Mouse (Mus musculus): ENCODE data around the gene Tra2a.

Tra2a gene

DNA sequence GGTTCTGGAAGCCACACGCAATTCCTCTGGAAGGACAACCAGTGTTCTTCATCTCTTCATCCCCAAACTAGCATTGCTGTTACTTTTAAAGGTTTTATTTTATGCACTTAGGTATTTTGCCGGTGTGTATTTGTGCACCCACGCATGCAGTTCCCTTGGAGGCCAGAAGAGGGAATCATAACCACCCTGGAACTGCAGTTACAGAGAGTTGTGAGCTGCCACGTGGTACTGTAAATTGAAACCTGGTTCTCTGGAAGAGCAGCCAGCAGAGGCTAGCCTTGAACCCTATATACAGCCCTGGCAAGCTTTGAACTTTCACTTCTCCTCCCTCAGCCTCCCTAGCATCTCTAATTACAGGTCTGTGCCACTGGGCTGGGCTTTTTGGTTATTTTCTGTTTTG, 30.5 kb downstream of the Tra2a start:
- DNase-seq (ENCODE audit: low read depth, low spot score), result no peak

DNA sequence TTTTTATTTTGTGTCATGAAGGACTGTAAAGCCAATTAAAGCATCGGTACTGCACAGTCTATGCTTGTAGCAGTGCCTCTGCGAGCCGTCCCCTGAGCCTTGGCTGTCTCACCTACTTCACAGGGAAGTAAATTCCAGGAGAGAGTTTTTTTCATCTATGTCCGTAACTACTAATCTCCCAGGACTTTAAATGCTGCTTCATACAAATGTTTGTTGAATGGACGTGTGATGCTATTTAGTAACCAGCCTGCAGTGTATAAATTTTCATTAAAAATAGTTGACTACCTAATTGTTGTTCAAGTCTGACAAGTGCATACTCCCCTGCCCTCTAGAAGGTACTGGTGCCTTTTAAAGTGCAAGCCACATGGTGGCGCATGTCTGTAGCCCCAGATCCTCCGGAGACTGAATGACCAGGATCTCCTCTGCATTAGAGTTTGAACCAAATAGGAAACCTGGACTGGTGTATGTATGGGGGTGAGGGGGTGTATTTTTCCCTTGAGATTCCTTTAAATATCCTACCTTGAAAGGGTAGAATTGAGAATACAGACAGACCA, 35.6 kb downstream of the Tra2a start:
- DNase-seq (ENCODE audit: low read depth, low spot score), result no peak

DNA sequence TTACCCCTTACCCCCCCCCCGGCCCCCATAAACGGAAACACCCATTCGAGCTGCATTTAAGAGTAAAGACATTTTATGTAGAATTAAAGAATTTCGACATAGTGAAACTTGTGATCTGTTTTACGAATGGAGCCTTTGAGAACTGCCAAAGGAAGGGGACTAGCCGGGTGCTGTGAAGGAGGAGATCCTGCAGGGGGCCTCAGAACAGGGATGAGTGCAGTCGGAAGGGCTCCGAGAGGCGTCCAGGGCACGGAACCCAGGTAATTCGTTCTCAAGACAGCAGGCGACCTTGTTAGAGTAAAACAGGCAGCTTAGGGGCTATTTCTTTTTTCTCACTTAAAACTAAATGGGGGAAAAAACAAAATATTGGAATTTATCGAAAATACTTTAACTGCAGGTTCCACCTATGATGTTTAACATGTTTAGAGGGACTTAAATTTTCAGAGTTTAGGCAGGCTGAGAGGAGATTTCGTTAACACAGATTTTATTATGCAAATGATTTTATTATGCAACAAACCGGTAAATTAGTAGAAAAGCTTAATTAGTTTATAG, 36.6 kb downstream of the Tra2a start:
- DNase-seq (ENCODE audit: low read depth, low spot score), result no peak

DNA sequence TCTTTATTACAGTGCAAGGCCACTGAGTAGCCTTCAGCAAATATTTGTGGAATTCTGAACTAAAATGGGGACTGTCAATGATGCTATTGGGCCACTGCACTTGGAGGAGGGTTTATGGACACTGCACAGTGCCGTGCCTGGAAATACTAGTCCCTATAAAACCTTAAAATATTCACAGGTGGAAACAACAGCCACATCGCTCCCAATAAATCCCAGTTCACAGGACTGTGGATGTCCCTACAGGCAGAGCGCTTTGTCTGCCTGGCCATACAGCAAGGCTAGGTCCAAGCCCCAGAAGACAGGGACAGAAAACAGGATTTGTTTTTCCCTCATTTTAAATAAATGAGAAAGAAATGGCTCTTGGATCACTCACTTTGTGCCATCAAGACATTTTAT, 38.1 kb downstream of the Tra2a start:
- DNase-seq (ENCODE audit: low read depth, low spot score), result no peak

DNA sequence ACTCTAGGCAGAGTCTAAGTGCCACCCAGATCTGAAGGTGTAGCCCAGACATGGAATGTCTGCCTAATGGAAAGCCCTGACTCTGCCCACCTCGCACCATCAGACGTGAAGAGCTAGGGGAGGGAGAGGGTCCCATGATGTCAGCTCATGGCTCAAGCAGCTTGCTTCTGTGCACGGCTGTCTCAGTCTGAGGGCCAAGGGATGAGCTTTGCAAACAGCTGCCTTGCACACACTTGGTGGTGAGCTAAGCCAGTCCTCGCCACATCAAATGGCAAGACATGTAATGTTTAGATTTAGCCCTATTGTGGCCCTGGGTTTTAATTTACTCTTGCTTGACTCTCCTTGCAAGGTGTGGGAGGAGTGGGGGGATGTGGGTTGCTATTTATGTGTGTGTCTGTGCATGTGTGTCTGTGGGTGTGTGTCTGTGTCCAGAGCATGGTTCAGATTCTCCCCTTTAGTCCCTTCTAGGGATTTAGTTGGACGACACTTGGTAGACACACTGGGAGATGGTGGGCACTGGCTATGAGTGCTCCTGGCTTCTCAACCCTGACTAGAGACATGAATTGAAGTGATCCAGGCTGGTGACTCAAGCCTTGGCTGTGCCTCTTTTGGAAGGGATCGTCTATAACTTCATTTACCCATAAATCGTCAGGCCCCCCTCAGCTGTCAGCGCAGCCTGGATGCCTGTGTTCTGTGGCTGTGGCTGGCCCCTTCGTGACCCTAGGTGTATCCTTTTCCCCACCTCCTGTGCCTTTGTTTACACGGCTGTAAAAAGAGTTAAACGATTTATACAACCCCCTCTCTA, 38.7 kb downstream of the Tra2a start:
- DNase-seq (ENCODE audit: low read depth, low spot score), result no peak

DNA sequence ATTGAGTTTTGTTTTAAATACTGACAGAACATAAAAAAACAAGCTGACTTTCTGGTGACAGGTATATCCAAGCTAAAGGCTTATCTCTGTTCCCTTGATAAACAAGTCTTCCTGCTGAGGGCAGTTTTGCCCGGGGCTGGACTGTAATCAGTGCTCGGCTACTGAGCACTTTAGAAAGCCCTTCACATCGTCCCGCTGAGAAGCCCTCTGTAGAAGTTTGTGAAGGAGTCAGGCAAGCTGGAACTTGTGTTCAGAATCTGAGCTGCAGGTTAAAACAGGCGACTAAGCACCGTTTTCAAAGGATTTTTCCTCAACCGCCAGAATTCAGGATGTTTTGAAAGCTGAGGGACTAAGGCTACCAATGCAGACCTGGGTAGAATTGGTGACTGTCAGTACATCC, 41.9 kb downstream of the Tra2a start:
- no peak for DNase-seq (ENCODE audit: low read depth, low spot score)

DNA sequence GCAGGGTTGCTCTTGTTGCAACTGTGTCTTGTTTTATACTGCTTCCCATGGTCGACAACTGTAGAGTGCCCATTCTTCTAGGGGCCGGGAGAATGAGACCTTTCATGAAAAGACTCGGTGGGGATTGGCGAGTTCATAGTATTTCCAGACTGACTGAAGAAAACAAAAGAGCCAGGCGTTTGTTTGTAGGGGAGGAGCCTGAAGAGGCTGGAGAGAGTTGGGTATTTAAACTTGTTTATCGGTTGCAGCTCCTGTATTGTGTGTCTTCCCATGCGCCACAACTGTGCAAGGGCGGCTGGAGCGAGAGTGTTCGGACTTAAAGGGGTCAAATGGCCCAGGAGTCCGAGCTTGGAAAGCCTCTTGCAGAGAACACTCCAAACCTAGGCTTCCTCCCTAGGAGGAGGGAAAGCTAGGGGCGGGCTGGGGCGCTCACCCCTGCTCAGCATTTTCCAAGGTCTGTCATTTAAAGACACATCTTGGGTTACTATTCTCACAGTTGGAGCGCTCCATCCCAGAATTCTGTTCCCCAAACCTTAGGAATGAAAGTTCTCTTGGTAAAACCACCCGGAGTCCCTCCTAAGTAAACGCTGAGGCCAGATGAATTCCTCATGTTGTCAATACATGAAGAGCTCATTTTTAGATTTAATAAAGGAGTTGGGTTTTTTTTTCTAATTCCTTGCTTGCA, 43.8 kb downstream of the Tra2a start:
- DNase-seq (ENCODE audit: low read depth, low spot score), result no peak

DNA sequence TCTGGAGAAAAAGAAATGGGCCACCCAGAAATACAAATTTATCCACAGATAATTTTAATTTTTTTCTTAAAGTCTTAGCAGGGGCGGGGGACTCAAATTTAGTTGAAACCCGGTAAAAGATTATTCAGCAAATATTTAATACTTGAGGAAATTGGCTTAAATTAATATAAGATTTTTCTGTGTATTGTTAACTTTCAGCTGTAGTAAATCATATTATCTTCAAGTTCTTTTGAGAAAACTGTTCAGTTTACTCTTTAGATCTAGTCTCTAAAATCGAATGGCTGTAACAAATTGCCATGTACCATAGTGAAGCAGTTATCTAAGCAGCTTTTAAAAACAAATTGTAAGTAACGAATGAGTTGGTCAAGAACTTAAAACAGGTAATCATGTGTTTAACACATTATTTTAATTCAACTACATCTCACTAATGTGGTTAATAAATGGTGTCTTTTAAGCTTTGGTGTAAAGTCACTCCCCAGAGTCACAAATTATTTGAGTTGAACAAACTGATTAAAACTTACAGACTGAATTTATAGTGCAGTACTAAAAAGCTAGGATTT, 44.8 kb downstream of the Tra2a start:
- DNase-seq (ENCODE audit: low read depth, low spot score), result no peak

DNA sequence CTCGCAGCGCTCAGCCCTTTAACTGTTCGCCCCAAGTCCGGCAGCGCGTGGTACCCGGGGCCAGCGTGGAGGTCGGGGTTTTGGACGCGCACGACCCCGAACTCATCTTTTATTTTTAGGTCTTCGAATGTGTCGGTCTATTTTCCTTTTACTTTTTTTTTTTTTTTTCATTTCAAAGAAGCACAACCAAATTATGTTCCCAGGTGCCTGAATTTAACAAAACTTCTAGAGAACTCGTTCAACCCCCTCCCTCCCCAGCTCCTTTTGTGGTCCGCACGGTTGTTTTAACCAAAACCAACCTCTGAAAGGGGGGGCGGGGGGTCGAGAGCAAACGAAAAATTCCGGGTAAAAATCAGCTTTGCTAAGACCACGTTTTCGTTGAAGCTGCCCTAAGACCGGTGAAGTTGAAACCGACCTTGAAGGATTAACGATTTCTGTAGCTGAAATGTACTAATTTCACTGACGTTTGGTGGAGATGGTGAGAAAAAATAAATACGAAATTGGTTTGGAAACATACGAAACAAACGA, 45.5 kb downstream of the Tra2a start:
- no peak for DNase-seq (ENCODE audit: low read depth, low spot score)

DNA sequence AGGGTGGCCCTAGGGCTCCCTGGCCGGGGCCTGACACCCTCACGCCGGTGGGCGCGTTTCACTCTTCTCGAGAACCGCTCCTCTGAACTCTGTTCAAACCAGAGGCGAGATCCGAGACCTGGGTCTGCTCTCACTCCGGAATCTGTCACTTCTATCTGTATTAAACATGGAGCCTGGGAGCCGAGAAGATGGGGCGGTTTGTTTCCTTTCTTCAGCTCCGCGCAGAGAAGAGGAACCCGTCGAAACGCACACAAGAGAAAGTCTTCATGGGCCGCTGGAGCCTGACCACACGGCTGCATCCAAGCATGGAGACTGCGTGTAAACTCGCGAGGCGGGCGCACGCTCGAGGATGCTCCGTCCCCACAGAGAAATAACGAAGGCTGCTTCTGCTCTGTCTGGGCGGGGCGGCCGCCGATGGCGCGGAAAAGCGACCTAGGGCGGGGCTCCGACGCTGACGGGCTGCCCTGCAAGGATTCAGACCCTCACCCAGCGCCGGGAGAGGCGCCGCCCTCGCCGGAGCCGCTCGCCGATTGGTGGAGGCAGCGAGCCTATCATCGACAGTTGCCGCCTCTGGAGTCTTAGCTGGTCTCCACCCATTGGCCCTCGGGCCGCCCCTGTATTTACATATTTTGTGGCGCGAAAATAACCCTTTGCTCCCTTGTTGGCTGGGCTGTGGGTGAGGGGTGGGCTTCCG, 46.1 kb downstream of the Tra2a start:
- peak; percentile 96 for DNase-seq (ENCODE audit: low read depth, low spot score)

DNA sequence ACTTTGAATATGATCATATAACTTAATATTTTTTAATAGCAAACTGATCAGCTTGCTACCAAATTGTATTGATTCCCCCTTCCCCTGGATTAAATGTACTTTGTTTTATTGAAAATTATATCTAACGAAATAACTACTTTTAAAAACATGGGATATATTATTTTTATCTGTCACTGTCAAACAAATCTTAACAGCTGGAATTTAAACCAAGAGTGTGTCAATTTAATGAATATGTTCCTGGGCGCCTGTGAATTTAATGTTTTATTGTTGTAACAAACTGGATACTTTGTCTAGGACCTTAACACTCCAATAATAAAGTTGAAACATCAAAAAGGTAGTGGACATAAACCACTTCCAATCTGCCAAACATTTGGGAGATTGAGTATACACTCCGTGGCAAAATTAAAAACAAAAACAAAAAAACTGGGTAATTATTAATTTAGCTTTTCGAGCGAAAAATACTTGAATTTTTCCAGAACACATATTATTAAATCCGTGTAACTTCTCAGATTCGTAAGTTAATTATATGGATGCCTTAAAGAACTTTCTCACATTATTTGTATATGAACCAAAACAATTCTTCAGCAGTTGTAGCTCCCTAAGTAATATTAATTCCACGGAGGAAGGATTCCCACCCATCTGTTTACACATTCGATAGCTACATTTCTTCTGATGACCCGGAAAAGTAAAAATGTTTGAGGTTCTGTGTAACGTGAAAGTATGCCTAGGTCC, 46.9 kb downstream of the Tra2a start:
- DNase-seq (ENCODE audit: low read depth, low spot score), result no peak

DNA sequence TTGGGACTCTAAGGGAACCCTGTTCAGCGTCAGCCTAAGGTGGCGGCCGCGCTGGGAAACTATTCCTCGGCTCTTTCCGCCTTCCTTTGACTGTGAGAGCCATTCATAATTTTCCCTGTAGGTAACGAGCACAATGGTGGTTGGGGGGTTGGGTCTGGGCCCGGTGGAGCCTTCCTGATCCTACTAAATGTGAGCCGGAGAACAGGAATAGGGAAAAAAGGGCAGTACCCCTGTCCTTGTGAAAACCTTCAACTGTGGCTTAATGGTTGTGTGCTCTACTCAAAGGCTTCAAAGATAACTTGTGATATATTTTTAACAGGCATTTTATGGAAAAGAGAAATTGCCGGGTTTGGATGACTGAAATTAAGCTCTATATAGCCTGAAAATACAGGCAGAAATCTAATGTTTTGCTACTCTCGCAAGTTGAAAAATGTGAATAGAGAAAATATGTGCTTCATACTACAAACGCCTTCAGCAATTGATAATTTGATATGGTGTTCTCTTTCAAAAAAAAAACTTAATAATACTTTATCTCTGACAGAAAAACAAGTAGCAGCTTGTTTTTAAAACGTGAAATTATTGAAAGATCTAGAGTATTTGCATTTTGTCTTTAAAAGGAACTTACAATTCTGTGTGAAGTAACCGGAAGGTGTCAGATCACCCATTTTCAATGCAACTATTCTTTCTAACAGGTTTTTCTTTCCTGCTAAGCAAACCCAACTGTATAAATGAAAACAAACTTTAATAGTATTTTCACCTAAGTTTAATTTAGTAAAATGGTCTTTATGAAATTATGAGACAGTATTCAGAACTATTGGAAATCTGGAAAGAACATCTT, 47.9 kb downstream of the Tra2a start:
- DNase-seq (ENCODE audit: low read depth, low spot score), result no peak

DNA sequence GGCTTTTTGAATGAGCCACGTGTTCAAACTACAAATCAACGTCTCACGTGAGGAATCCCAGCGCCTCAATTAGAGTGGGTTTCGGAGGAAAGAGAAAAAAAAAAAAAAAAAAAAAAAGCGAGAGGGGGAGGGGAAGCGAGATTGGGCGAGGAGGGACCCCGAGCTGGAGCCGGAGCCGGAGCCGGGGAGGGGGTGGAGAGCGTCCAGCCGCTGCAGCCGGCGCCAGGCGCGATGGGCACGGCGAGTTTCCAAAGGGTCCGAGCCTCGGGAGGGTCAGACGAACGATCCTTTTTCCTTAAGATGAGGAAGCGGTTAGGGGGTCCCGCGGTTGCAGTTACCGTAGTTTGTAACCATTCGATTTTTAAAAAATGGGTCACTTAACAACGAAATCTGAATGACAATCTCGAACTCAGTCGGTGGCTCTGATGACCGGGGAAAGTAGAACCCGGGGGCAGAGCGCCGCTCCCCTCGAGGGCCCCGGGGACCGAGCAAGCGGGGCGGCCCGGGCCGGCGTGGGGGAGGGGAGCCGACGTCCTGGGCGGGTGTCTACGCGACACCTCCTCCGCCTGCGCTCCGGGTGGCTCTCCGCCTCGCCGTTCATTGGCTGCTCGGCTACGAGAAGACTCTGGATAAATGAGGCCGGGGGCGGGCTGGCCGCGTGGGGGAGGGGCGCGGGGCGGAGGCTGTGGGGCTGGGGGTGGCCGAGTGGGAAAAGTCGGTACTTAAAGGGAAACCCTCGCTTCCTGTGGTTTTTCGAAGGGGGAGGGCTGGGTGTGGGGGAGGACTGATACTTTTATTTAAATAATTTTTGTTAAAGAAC, 48.7 kb downstream of the Tra2a start, which contains the start of gene Igf2bp3:
Igf2bp3 (minus strand) TSS at position 30 of the 820 bp plus-strand sequence.
- DNase-seq (ENCODE audit: low read depth, low spot score), result peak; percentile 87

DNA sequence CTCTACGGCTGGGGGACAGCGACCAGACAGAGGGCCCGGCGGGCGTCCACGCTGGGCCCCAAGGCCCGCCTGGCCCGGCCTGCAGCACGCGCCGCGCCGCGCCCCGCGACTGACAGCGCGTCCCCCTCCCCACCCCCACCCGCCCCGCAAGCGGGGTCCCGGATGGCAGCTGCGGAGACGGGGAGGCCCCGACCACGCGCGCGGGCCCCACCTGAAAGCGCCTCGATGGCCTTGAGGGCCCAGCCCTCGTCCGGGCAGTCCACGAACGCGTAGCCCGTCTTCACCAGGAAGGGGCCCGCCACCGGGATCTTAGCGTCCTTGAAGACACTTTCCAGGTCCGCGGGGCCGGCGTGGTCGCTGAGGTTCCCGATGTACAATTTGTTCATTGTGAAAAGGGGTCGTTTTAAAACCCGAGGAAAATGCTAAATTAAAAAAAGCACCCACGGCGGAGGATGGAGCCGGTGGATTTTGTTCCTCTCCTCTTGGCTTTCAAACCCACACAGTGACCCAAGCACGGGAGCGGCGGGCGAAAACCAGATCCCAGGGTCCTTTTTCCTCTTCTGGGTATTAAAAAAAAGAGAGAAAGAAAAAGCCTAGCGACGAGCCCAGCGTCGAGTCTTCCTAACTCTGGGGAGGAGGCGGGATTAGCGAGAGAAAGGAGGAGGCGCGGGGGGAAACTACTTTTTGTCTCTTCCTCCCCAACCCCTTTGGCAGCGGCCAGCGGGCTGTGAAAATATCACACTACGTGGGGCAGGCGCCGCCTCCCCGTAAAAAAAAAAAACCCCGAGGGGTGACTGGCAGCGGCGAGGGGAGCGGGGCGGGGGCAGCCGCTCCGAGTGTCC, 49.5 kb downstream of the Tra2a start:
- DNase-seq (ENCODE audit: low read depth, low spot score), result peak; percentile 84

DNA sequence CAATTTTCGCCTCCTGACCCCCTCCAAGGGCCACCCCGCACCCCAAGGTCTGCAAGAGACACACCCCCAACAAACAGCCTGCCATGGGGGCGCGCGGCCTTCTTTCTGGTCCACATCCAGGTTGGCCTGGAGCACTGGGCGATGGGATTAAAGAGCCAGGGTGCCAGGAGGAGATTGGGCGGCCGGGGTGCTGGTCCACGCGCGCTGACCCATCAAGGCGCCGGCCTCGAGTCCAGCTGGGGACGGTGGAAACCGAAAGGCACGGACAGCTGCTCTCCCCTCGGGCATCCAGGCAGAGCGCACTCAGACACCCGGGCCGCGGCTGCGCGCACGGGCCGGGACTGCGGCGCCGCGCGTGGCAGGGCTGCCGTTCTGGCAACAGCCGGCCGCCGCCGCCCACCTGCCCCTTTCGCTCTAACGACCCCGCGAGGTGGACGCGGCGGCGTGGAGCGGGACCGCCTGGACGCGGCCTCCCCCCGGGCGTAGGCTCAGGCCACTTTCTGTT, 50.2 kb downstream of the Tra2a start:
- no peak for DNase-seq (ENCODE audit: low read depth, low spot score)

DNA sequence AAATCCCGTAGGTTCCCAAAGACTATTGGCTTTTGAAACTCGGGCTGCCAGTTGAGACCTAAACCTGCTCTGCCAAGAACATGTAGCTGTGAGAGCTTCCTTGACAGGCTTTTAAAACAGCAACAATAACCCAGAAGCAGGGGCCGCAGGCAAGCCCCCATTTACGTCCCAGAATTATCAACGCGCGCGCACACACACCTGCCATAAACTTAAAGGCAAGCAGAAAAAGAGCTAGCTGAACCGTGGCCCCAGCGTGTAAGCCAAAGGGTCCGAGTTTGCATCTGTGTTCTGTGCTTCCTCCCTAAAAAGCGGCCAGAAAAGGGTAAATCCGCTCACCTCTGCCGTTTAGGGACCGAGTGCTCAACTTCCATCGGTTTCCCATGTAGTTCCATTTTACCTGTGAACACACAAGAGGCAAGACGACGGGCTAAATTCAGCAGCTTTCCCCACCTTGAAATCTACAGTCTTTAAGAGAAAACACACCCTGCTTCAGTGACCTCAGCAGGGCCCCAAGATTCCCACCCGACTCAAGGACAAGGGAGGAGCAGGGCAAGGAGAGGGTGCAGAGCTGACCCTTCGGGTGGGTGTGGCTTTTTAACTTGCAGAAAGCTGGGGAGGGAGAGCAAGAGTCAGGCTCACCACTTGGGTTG, 50.8 kb downstream of the Tra2a start:
- no peak for DNase-seq (ENCODE audit: low read depth, low spot score)

DNA sequence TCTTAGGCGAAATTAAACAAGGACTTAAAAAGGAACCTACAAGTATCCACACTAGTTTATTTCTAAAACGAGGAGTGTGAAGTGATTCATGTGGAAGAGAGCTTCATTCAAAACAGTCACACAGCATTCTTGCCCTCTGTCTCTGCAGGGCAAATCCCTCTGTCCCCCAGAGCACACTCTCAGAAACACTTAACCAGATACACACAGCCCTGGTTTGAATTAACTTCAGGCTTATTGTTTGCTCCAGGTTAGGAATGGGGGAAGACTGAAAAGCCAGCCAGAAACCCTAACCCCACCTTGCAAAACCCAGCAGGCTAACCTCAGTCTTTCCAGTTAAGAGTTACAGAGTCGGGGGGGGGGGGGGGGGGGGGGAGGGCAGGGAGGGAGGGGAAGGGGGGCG, 51.7 kb downstream of the Tra2a start:
- DNase-seq (ENCODE audit: low read depth, low spot score), result no peak

Data from embryo, embryonic 11.5 days (tissue).